Mouse (Mus musculus): Measurements from ENCODE around the gene Lmbrd2.

- TF ChIP-seq CTCF (IDR thresholded peaks at IDR 0.05; ENCODE audit: borderline replicate concordance, insufficient read depth, low read length) (no peak), POLR2A (IDR thresholded peaks at IDR 0.05; ENCODE audit: low read depth, low read length) (no peak)
These were observed 378 bp downstream of the Lmbrd2 start for GRCm38 (mm10) chr15:9140684-9141171.
